Mouse (Mus musculus): ENCODE results near the gene Mcat.

- TF ChIP-seq CTCF (IDR thresholded peaks at IDR 0.05; ENCODE audit: control insufficient read depth, insufficient read depth, low read length) (no peak), POLR2A (IDR thresholded peaks at IDR 0.05; ENCODE audit: borderline replicate concordance, control insufficient read depth, low read depth, low read length) (no peak)
Observed at GRCm38 (mm10) chr15:83569682-83570081, 6.1 kb upstream of the Mcat start.

Measured in bone marrow, adult 2 months (tissue).